Mouse (Mus musculus): ENCODE data around the gene Shisa3. TPM values are rescaled to one million over a fixed set of nuclear protein-coding genes. Genes with fewer than 3 reads are reported as not detected.

Shisa3 gene
- polyA plus RNA-seq (2012; rRNA removed): 0.62 and 0.78 TPM in 2 replicates

DNA sequence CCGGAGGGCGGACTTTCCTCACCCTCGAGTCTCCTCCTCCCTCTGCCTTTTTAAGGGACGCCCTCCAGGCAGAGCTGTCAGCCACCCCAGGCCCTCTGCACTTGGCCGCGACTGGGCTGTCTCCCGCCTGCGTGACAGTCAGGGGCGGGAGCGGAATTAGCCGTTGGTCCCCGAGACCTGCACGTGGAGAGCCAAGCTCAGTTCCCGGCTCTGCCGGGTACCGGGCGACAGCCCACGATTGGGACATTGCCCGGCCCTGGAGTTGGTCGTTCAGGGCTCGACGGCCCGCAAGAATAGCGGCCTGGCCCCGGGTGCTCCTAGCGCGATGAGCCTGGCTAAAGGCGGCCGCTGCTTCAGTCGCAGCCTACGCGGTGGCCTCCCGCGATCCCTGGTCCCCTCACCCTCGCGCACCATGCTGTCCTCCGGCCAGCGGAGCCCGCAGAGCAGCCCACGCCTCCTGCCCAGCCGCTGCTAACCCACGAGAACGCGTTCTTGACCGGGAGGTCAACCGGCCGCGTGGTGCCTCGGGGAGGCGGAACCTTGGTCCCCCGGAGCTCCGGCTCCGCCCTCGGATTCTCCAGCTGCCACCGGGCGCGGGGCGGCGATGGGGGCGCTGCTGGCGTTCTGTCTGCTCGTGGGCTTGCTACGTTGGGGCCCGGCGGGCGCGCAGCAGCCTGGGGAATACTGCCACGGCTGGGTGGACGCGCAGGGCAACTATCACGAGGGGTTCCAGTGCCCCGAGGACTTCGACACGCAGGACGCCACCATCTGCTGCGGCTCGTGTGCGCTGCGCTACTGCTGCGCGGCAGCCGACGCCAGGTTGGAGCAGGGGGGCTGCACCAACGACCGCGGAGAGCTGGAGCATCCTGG, at the start of gene Shisa3:
TSS of gene Shisa3 (plus strand) at position 79 of the 870 bp plus-strand sequence.

Other genes with a start within 250 kb of the Shisa3 start
- gene Bend4, start 179.6 kb upstream of the Shisa3 start, polyA plus RNA-seq (2012; rRNA removed): 0.31 and 0.33 TPM in 2 replicates
- gene Atp8a1, start 239.6 kb downstream of the Shisa3 start, polyA plus RNA-seq (2012; rRNA removed): 20.6 and 24.5 TPM in 2 replicates